Mouse (Mus musculus) heart, postnatal 10 days (tissue): ENCODE data around the gene Tmem258. TPM values are rescaled to one million over a fixed set of nuclear protein-coding genes. Genes with fewer than 3 reads are reported as not detected.

Experiments used
- microRNA-seq, 2 experiments: library from miRNA; unstranded; fragments of <30 nt; microRNA quantifications; one replicate each; pipeline ENCODE4 v1.2.0; 2022
- total RNA-seq, 2 experiments: library from RNA; stranded (reverse); gene quantifications; 2 replicates each; pipeline ENCODE4 v1.2.3; 2021

The Tmem258 gene
- total RNA-seq, 2 experiments from 2014 or later = 145 TPM

Small RNAs within 50 kb of the gene (microRNA-seq; reads per million reads assigned to microRNA genes)
- gene Mir6993 = 0.24 to 0.35 reads per million in 2 experiments

Other genes with a start within 250 kb of the Tmem258 start
- gene Fth1, start 223.4 kb upstream of the Tmem258 start, total RNA-seq = 1,000 to 10,000 TPM; 1,753 to 1,826 TPM
- under 1 TPM; 0.20 to 0.36 TPM for gene Best1, start 202.4 kb upstream of the Tmem258 start, total RNA-seq
- gene Rab3il1, start 202.3 kb upstream of the Tmem258 start, total RNA-seq = 10 to 100 TPM; 10.4 to 12.1 TPM
- gene Fads3, start 162.4 kb upstream of the Tmem258 start, total RNA-seq = 10 to 100 TPM; 39.7 to 45.5 TPM
- gene Fads2, start 102.3 kb upstream of the Tmem258 start, total RNA-seq = 10 to 100 TPM; 11.3 to 14.4 TPM
- 10 to 100 TPM; 34.7 to 35.7 TPM for gene Fads1, start 21.1 kb upstream of the Tmem258 start, total RNA-seq
- gene Fen1, start 155 bp downstream of the Tmem258 start, total RNA-seq = 10 to 100 TPM; 12.3 to 14.4 TPM
- 1 to 10 TPM; 5.7 to 9.1 TPM for gene Myrf, start 36.7 kb downstream of the Tmem258 start, total RNA-seq
- gene Dagla, start 100.9 kb downstream of the Tmem258 start, total RNA-seq = 1 to 10 TPM; 4.1 to 4.5 TPM
- 10 to 100 TPM; 34.3 to 36.2 TPM for gene Syt7, start 185.1 kb downstream of the Tmem258 start, total RNA-seq